Mouse (Mus musculus): Measurements from ENCODE around the gene Inha. TPM values are rescaled to one million over a fixed set of nuclear protein-coding genes. Genes with fewer than 3 reads are reported as not detected.

Inha gene
- total and polyA plus RNA-seq, 3 experiments: not detected

GRCm38 (mm10) chr1:75486561-75486960 is 20.3 kb upstream of the Inha start:
- no peak overlapping the region for H3K4me3 ChIP-seq (ENCODE audit: control insufficient read depth in 1 of 2, insufficient read depth in 1 of 2, low read depth in 2 of 2, low read length in 2 of 2)

GRCm38 (mm10) chr1:75487040-75487404 is 19.9 kb upstream of the Inha start:
- DNase-seq (ENCODE audit: low read depth, low spot score): no peak
- Histone ChIP-seq H3K27ac (ENCODE audit: control insufficient read depth, low read depth, low read length) (no peak overlapping the region), H3K4me3 (ENCODE audit: control insufficient read depth in 1 of 2, insufficient read depth in 1 of 2, low read depth in 2 of 2, low read length in 2 of 2) (peak overlapping the region; percentile 50 to 67), H3K27me3 (ENCODE audit: control insufficient read depth in 1 of 2, insufficient read depth in 2 of 2, low read length in 2 of 2) (no peaks in the 10 kb centered on the region; a peak in 1 of 4 replicates), H3K9me3 (replicated peaks; ENCODE audit: insufficient read depth, low read length) (no peaks in the 10 kb centered on the region), H3K4me1 (ENCODE audit: control insufficient read depth in 1 of 2, insufficient read depth in 2 of 2, low read length in 2 of 2) (peaks cover 0 to 7% of the 10 kb centered on the region in 2 experiments; a peak in 2 of 4 replicates), H3K9ac (ENCODE audit: control insufficient read depth, low read depth, low read length, poor library complexity, severe bottlenecking) (peak overlapping the region; percentile 47), H3K36me3 (ENCODE audit: control insufficient read depth in 1 of 2, insufficient read depth in 2 of 2, low read length in 2 of 2) (no peaks in the 10 kb centered on the region), H3K79me2 (ENCODE audit: control insufficient read depth, insufficient read depth, low read length, poor library complexity) (no peaks in the 10 kb centered on the region)
- no peak for TF ChIP-seq KAT2A (conservative IDR thresholded peaks at IDR 0.05; ENCODE audit: low read depth, low read length)
- no peak for TF ChIP-seq TAL1 (IDR thresholded peaks at IDR 0.05; ENCODE audit: low read length)
- TF ChIP-seq BHLHE40 (IDR thresholded peaks at IDR 0.05; ENCODE audit: borderline replicate concordance, low read depth, low read length): no peak
- TF ChIP-seq MXI1 (IDR thresholded peaks at IDR 0.05; ENCODE audit: low read depth, low read length): no peak
- TF ChIP-seq MYB (IDR thresholded peaks at IDR 0.05; ENCODE audit: low read depth, low read length): no peak
- no peak for TF ChIP-seq USF2 (IDR thresholded peaks at IDR 0.05; ENCODE audit: borderline replicate concordance in 1 of 2, insufficient read depth in 1 of 2, low read depth in 1 of 2, low read length in 2 of 2)
- TF ChIP-seq JUND (IDR thresholded peaks at IDR 0.05; ENCODE audit: low read depth, low read length): no peak
- TF ChIP-seq SIN3A (IDR thresholded peaks at IDR 0.05; ENCODE audit: low read length): no peak; the same call in 1 of the 2 replicates
- no peak for TF ChIP-seq E2F4 (IDR thresholded peaks at IDR 0.05; ENCODE audit: borderline replicate concordance, low read depth, low read length)
- no peak for TF ChIP-seq RAD21 (IDR thresholded peaks at IDR 0.05; ENCODE audit: low read depth, low read length)

More at GRCm38 (mm10) chr1:75486561-75486960, 20.3 kb upstream of the Inha start:
- Histone ChIP-seq H3K4me1 (ENCODE audit: control insufficient read depth in 1 of 2, insufficient read depth in 2 of 2, low read length in 2 of 2) (peaks cover 0 to 7% of the 10 kb centered on the region in 2 experiments; a peak in 2 of 4 replicates), H3K79me2 (ENCODE audit: control insufficient read depth, insufficient read depth, low read length, poor library complexity) (no peaks in the 10 kb centered on the region), H3K9ac (ENCODE audit: control insufficient read depth, low read depth, low read length, poor library complexity, severe bottlenecking) (no peak overlapping the region), H3K9me3 (replicated peaks; ENCODE audit: insufficient read depth, low read length) (no peaks in the 10 kb centered on the region), H3K27me3 (ENCODE audit: control insufficient read depth in 1 of 2, insufficient read depth in 2 of 2, low read length in 2 of 2) (no peaks in the 10 kb centered on the region; a peak in 1 of 4 replicates), H3K27ac (ENCODE audit: control insufficient read depth, low read depth, low read length) (no peak overlapping the region), H3K36me3 (ENCODE audit: control insufficient read depth in 1 of 2, insufficient read depth in 2 of 2, low read length in 2 of 2) (no peaks in the 10 kb centered on the region)
- no peak for TF ChIP-seq MAZ (IDR thresholded peaks at IDR 0.05; ENCODE audit: low read depth, low read length)
- TF ChIP-seq E2F4 (IDR thresholded peaks at IDR 0.05; ENCODE audit: borderline replicate concordance, low read depth, low read length): no peak
- no peak for TF ChIP-seq TBP (IDR thresholded peaks at IDR 0.05; ENCODE audit: low read depth, low read length)
- TF ChIP-seq MEF2A (IDR thresholded peaks at IDR 0.05; ENCODE audit: extremely low read depth, insufficient replicate concordance, low read depth, low read length, poor library complexity, severe bottlenecking): no peak
- TF ChIP-seq MYB (IDR thresholded peaks at IDR 0.05; ENCODE audit: low read depth, low read length): no peak
- no peak for TF ChIP-seq JUND (IDR thresholded peaks at IDR 0.05; ENCODE audit: low read depth, low read length)
- no peak for TF ChIP-seq ELF1 (IDR thresholded peaks at IDR 0.05; ENCODE audit: low read depth, low read length)
- no peak for TF ChIP-seq POLR2A (IDR thresholded peaks at IDR 0.05; ENCODE audit: control insufficient read depth in 1 of 2, insufficient read depth in 1 of 2, low read depth in 1 of 2, low read length in 2 of 2, poor library complexity in 1 of 2)
- TF ChIP-seq CHD2 (IDR thresholded peaks at IDR 0.05; ENCODE audit: low read length): no peak
- TF ChIP-seq MAFK (IDR thresholded peaks at IDR 0.05; ENCODE audit: borderline replicate concordance, low read depth, low read length): no peak
- TF ChIP-seq ZKSCAN1 (IDR thresholded peaks at IDR 0.05; ENCODE audit: low read depth, low read length): no peak
- TF ChIP-seq NRF1 (IDR thresholded peaks at IDR 0.05; ENCODE audit: insufficient read depth, low read depth, low read length, poor library complexity, severe bottlenecking): no peak
- no peak for DNase-seq (ENCODE audit: low read depth, low spot score)
